Mouse (Mus musculus) thymus, postnatal 0 days (tissue): Measurements from ENCODE around the gene Coasy. TPM values are rescaled to one million over a fixed set of nuclear protein-coding genes. Genes with fewer than 3 reads are reported as not detected.

Experiments used
- DNase-seq: peaks from one replicate; pipeline ENCODE4 v3.0.0-alpha.2; 2015; ENCODE audit warnings: low spot score
- polyA plus RNA-seq: library from polyadenylated mRNA; unstranded; fragments of >200 nt; fragmentation: Nextera tagmentation; extraction: Ambion mirVana; gene quantifications from 2 replicates; pipeline ENCODE4 v1.2.1, GENCODE M21; 2015

Coasy gene
- polyA plus RNA-seq, 1 experiment from 2014 or later = 37.3 TPM

DNA sequence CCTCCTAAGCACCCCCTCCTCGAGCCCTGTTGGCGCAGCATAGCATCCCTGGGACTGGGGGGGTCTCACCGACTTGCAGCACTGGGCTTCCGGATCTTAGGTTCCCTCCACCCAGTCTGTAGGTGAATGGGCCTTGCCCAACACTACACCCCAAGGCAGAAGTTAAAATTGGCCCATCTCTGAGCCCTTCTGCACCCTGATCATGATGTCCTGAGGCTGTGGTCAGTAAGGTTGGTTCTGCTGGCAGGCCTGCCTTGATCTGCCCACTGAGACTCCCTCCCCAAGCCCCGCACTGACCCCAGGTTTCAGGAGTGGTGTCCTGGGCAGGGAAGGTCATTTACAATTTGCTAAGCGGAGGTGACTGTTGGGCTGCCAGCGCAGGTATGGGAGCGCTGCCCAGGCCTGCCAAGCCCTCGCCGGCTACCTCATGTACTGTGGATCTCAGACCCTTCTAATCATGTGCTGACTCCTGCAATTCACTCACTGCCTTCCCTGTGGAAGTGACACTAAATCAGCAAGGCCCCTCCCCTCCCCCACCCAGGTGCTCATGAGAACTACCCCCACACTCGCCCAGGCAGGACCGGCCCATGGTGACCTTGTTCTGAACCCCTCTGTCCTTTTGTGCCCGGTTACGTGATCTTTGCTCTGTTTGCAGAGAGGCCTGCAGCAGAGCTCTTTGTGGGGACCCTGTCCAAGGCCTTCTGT lies 19.2 kb upstream of the Coasy start:
- DNase-seq = no peak

DNA sequence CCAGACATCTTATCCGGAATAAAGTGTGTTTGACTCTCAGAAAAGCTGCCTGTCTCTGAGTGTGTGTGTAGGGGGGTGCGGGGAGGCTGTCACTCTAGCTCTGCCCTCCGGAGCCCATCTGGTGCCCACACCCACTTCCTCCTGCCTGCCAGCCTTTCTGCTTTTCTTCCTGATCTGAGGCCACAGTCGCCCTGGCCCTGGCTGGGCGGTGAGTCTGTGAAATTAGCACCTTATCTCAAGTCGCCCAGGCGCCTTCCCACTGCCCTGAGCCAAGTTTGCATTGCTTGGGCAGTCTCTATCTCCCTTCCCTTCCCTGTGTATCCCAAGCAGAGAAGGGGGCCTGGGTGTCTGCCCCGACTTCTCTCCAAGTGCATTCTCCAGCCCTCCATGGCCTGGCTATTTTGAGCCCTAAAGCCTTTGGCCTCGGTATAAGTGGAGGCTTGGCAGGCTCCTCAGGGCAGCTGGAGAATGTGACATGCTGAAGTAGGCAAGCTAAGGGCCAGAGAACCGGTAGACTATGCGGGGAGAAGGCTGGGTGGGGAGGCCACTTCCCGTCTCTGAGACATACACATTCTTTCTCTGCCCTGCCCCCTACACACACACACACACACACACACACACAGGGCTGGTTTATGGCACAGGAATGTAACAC lies 18.6 kb upstream of the Coasy start:
- peak; percentile 81 for DNase-seq

DNA sequence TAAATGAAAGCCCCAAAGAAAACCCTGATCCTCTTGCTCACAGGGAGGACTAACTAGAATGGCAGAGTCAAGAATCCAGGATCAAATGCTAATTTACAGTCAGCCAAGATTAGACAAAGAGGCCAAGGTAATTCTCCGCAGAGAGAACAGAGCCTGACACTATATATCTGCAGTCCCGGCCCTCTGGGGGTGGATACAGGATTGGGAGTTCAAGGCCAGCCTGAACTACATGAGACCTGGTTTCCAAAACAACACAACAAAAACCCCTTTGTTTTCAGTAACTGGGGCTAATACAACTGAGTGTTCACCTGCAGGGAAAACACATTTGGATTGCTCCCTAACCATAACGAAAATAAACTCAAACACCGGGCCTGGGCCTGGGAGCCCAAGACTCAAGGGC lies 17.9 kb upstream of the Coasy start:
- DNase-seq = no peak

DNA sequence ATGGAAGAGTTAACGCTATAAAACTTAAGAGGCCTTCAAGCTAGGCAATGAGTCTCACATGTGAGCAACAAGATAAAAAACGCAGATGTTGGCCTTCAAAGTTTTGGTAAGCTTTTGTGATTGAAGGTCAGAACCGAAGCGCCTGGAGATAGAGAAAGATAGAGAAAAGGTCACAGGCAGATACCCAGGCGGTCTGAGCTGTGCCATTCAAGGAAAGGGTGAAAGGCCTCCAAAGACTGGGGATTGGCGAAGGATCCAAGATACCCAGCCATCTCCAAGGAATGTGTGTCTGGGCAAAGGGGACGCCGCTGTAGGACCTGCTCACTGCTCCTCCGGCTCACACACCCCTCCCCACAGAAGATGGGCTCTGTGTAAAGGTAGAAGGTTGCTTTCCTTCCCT lies 17.4 kb upstream of the Coasy start:
- DNase-seq = no peak

DNA sequence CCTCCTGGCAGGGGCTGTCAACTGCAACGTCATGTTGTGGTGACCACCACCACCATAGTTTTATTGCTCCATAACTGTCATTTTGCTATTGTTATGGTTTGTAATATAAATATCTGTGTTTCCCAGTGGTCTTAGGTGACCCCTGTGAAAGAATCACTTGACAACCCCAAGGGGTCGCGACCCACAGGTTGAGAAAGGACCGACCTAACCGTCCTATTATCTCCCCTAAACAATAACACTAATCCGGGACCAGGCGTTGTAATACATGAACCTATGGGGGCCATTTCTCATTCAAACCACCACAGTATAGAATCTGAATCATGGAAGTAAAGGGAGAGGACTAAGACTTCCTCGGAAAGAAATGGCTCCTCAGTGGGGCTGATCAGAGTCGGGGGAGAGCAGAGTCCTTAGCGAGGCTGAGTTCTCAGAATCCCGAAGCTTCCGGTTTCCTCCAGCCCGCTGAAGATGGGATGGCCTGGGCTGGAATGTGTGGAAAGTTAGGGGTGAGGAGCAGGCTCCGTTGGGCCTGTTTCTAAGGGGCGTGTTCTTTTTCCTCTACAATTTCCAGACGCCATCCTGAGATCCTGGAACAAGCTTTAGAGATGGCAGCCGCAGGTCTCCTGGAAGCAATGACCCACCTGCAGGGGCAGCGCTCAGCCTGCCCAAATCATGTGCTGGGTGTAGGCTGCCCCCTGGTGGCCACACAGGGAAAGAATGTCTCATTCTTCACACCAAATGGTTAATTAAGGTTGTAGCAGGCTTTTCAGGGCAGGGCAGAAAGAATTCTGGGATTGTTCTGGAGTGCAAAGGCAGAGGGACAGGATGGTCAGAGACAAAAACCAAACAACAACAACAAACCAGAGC lies 15.6 kb upstream of the Coasy start:
- DNase-seq = peak; percentile 84

DNA sequence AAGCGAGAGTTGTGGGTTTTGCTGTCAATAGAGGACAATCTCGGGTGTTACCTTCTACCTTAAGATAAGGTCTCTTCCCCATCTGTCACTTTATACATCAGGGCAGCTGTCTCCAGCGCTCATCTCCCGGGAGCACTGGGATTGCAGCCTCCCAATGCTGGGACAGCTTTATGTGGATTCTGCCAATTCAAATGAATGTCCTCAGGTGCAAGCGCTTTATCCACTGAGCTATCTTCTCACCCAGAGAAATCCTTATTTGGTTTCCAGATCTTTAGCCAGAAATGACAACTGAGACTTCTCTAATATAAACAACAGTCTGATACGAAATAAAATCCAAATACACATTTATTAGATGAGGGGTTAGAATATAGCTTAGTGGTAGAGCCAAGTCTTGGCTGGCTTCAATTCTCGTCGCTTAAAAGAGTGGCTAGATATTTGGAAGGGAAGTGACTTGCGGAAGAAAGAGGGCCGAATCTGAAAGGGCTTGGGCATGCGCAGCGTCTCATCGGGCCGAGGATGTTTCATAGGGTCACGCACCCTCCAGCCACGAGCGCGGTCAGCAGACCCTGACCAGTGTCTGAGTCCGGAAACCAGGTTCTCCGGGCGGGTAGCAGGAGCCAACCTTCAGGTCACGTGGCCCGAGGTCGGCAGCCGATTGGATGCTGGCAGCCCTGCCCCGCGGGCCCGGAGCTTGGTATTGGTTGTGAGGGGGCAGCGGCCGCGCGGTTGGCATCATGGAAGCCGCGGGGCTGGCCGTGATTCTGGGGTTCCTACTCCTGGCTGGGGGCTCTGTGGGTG lies 12.8 kb upstream of the Coasy start, which contains the start of gene Naglu:
Gene Naglu (plus strand): TSS at position 622 of the 798 bp plus-strand sequence.
- peak; percentile 90 for DNase-seq

DNA sequence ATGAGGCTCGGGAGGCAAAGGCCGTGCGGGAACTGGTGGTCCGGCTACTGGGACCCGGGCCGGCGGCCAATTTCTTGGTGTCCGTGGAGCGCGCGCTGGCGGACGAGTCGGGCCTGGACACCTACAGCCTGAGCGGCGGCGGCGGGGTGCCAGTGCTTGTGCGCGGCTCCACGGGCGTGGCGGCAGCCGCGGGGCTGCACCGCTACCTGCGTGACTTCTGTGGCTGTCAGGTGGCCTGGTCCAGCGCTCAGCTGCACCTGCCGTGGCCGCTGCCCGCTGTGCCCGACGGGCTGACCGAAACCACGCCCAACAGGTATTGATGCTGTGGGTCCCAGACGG lies 12.2 kb upstream of the Coasy start:
- DNase-seq = no peak

DNA sequence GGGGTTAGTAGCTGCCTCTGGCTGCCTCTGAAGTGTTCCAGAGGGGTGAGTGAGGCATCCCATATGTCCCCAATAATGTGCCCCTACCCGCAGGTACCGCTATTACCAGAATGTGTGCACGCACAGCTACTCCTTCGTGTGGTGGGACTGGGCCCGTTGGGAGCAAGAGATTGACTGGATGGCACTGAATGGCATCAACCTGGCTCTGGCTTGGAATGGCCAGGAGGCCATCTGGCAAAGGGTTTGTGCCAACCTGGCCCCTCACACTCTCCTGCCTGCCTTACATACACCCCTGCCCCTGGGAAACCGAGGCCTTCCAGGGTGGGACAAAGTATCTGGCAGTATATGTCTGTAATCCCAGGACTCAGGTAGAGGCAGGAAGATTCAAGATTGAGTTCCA lies 11.4 kb upstream of the Coasy start:
- DNase-seq = no peak

DNA sequence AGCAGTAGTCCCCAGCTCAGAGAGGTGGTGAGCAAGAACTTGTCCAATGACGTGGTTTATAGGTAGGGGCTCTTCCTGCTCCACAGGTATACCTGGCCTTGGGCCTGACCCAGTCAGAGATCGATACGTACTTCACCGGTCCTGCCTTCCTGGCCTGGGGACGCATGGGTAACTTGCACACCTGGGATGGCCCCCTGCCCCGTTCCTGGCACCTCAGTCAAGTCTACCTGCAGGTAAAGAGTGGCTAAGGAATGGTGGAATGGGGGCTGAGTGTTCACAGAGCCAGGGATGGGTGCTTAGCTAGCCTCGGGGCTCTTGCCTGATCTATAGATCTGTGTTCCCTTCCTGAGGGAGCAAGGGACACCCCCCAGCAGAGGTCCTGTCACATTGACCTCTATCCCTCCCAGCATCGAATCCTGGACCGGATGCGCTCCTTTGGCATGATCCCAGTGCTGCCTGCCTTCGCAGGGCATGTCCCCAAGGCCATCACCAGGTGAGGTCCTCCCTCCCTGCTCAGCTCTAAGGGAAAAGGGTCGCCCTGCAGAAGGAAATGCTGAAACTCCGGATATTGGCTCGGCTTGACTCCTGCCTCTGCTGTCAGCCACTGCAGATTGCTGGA lies 10.4 kb upstream of the Coasy start:
- DNase-seq = no peak

DNA sequence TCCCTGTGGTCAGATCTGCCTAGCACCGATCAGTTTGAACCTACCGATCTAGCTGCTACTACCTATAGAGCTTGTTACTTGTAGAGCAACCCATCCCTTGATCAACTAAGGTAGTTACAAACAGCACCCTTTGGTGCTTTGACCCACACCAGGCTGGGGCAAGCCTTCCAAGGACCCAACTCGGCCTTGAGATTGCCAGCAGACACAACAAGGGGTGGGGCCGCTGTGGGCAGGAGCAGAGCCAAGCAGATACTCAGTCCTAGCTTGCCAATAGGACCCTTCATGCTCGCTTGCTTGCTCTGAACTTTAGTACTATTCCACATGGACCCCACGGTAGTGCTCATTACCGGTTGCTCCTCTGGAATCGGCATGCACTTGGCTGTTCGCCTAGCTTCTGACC lies 4.2 kb upstream of the Coasy start, which contains the start of gene Hsd17b1:
Gene Hsd17b1 (plus strand): TSS at position 291 of the 400 bp plus-strand sequence.
- no peak for DNase-seq

DNA sequence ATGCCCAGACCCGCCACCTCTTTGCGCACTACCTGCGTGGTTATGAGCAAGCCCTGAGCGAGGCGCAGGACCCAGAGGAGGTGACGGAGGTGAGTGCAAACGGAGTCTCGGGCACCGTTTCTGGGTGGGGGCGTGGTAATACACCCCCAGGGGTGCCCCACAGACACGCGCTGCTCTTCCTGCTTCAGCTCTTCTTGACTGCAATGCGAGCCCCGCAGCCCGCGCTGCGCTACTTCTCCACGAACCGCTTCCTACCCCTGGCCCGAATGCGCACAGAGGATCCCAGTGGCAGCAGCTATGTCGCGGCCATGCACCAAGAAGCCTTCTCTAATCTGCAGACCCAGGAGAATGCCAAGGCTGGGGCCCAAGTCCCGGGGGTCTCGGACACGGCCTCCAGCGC lies 2.6 kb upstream of the Coasy start:
- DNase-seq = peak; percentile 35

DNA sequence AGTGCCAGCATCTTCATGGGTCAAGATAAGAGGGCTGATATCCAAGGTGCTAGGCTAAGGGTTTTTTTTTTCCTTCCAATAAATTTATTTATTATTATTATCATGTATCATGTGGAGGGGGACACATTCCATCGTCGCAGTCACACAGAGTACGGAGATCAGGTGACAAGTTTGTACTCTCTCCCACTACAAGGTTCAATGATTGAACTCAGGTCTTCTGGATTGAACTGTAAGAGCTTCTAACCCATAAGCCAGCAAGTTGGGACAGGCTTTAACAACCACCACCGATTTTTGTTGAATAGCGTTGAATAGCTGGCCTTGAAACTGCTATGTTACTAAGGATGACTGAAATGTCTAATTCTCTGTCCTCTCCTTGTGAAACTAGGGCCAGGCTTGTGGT lies 1.9 kb upstream of the Coasy start:
- DNase-seq = no peak

DNA sequence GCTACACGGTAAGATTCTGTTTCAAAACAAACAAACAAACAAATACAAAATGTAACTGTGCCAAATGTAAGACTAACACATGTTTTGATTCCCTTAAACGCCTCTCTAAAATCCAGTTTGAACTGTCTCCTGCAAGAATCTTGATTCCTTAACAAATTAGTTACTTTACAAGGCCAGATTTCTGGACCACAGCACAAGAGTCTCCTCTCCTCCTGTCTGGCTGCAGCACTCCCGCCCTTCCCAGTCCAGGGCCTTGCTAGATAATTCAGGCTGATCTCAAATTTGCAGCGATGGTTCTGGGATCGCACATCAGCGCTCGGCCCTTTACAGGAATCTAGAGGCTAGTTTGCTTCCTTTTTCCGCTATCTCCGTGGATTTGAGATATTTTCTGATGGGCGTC lies 706 bp upstream of the Coasy start:
- DNase-seq = no peak

DNA sequence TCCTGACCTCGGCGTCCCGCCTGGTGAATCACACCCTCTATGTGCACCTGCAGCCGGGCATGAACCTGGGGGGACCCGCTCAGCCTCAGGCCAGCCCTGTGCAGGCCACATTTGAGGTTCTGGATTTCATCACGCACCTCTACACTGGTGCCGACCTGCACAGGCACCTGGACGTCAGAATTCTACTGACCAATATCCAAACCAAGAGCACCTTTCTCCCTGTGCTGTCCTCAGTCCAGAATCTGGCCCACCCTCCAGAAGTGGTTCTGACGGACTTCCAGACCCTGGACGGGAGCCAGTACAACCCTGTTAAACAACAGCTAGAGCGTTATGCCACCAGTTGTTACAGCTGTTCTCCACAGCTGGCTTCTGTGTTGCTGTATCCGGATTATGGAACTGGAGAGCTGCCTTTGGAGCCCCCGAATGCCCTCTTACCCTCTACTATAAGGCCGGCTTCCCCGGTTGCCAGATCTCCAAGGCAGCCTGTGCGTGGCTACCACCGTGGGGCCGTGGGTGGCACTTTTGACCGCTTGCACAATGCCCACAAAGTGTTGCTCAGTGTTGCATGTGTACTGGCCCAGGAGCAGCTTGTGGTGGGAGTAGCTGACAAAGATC lies 825 bp downstream of the Coasy start:
- DNase-seq = no peak

DNA sequence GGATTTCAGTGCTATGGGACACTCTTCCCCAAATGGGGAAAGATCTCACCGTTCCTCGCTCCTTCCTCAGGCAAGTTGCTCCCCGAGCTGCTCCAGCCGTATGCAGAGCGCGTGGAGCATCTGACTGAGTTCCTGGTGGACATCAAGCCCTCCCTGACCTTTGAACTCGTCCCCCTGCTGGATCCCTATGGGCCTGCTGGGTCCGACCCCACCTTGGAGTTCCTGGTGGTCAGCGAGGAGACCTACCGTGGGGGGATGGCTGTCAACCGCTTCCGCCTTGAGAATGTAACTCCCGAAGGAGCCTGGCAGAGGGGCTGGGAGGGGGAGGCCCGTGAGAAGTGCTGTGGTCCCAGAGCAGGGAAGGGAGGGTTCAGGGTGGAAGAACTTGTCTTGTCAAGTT lies 1.9 kb downstream of the Coasy start:
- no peak for DNase-seq

DNA sequence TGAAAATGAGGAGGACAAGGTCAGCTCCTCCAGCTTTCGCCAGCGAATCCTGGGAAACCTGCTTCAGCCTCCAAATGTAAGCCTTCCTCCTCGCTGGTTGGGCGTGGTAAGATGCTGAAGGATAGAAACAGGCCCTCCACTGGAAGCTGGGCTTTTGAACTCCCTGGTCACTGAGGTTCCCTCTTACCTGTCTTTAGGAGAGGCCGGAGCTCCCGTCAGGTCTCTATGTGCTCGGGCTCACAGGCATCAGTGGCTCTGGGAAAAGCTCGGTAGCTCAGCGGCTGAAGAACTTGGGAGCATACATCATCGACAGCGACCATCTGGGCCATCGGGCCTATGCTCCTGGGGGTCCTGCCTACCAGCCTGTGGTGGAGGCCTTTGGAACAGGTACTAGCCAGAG lies 2.4 kb downstream of the Coasy start:
- DNase-seq = no peak

DNA sequence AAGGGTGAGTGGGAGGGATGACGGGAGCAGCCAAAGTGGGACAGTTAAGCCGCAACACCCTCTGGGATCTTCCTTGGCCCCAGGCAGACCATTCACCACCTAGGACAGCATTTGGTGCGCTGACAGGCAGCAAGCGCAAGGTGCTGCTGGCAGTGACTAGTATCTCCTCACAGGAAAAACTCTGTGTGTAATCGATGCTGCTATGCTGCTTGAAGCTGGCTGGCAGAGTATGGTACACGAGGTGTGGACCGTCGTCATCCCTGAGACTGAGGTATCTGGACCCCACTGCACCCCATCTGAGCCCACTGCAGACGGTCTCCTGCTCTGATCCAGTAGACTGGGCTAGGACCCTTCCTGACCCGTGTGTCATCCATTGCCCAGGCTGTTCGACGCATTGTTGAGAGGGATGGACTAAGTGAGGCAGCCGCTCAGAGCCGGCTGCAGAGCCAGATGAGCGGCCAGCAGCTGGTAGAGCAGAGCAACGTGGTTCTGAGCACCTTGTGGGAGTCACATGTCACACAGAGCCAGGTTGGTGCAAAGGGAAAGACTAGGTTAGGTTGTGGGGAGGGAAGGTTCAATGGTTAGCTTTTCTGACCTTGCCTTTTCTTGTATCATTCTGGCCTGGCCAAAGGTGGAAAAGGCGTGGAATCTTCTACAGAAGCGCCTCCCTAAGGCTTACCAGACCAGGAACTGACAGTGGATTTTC lies 3.4 kb downstream of the Coasy start:
- no peak for DNase-seq

DNA sequence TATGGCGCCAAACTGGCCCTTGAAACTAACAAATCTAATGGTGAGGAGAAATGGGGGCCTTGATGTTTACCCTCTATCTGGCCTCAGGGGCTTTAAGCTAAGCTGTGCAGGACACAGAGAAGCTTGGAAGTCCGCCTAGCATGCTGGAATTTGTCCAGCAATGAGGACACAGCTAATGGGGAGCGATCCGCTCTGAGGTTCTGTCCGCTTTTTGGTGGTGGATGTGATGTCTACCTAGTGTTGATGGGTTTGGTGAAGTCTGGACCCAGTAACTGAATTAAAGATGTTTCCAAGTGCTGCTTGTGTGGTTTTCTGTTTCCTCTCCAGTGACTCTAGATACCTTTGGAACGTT lies 3.9 kb downstream of the Coasy start:
- DNase-seq = no peak

DNA sequence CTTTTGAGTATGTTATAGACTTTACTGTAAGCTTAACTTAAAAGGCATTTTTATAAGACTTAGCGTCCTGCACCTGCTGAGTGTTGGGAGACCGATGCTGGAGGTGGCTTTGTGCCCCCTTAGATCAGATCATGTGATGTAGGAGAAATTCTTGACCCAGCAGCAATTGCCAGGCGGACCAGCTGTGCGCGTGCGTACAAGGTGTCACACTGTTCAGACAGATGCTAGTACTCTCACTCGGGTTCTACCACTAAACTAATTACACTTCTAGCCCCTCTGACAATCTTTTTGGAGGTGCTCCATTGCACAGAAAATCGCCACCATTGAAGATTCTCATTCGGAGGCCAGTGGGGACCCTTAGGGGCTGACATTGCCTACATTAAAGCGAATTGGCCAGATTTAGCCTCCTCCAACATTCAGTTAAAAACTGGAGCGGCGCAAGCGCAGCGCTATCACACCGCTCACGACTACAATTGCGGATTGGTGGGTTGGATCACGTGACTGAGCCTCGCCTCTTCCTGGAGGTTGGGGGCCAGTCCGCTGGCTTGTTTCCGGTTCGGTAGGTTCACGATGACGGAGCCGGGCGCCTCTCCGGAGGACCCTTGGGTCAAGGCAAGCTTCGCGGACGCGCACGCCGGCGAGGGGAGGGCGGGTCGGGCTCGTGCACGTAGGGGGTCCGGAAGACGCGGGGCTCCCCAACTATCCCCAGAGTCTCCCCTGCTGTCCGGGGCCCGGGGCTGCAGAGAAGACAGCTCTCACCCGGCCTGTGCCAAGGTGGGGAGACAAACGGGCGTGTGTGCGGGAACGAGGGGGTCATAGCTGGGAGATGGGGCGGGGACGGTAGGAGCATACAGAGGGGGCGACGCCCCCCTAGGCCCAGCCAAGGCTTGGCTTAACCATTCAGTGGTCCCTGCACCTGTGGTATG lies 4.7 kb downstream of the Coasy start, which contains the start of gene Mlx:
Gene Mlx (plus strand): TSS at position 522 of the 926 bp plus-strand sequence.
- peak; percentile 91 for DNase-seq
